Mouse (Mus musculus): ENCODE measurements around the gene Gm10181. TPM values are rescaled to one million over a fixed set of nuclear protein-coding genes. Genes with fewer than 3 reads are reported as not detected.

The Gm10181 gene
- polyA plus RNA-seq (2012; ENCODE audit: low replicate concordance): not detected in 2 replicates

DNA sequence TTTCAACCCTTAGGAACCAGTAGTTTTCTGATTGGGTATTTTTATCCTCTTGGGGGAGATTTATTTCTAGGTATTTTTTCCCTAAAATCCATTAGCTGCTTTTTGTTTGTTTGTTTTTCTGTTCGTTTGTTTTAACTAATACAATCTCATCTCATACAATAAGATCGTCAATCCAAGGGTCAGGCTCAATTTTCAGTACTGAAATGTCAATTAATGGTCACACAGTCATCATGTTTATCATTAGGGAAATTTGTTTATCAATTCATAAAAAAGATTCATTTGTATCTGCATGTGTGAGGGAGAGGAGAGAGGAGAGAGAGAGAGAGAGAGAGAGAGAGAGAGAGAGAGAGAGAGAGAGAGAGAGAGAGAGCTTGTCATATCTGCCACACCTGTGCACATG lies at the start of gene Gm10181:
Gene Gm10181 (plus strand): TSS at position 301 of the 400 bp plus-strand sequence.

Other genes with a start within 250 kb of the Gm10181 start
- 43.9 and 50.3 TPM in 2 replicates for gene Herpud2, start 62.4 kb downstream of the Gm10181 start, polyA plus RNA-seq (2012; ENCODE audit: low replicate concordance)
- gene Sept7, start 163.0 kb downstream of the Gm10181 start, polyA plus RNA-seq (2012; ENCODE audit: low replicate concordance): 4.2 and 4.9 TPM in 2 replicates

All from leukemia stem cell, adult 10-12 weeks (primary cell).